Mouse (Mus musculus) stomach, postnatal 0 days (tissue): ENCODE results near the gene Wdr90. TPM values are rescaled to one million over a fixed set of nuclear protein-coding genes. Genes with fewer than 3 reads are reported as not detected.
A peak's percentile ranks its signal among the peaks of the same experiment; 100 is the strongest.

Source experiments
- ATAC-seq: fragments of 200-750 bp; cut with Nextera tagmentation; 2 replicates; pipeline ENCODE4 v1.8.0; 2017; ENCODE audit not compliant: low FRiP score, low TSS enrichment
- DNase-seq: peaks from one replicate; pipeline ENCODE4 v3.0.0-alpha.2; 2016; ENCODE audit warnings: low spot score
- H3K27ac ChIP-seq: fragments of 300-500 bp; sonication (generic); replicated peaks from 2 replicates; pipeline ENCODE4 v1.5.1; 2014; ENCODE audit warnings: mild to moderate bottlenecking, control low read depth
- H3K27me3 ChIP-seq: fragments of 300-500 bp; sonication (generic); 2 replicates; pipeline ENCODE4 v1.6.1; 2014; ENCODE audit warnings: low read length; ENCODE audit not compliant: control insufficient read depth, insufficient read depth
- H3K36me3 ChIP-seq: fragments of 300-500 bp; sonication (generic); 2 replicates; pipeline ENCODE4 v1.6.1; 2014; ENCODE audit warnings: low read length, mixed read lengths; ENCODE audit not compliant: control insufficient read depth, insufficient read depth
- H3K4me1 ChIP-seq: fragments of 300-500 bp; sonication (generic); replicated peaks from 2 replicates; pipeline ENCODE4 v1.6.1; 2014; ENCODE audit warnings: antibody characterized with exemption; ENCODE audit not compliant: control insufficient read depth, insufficient read depth
- H3K4me2 ChIP-seq: fragments of 300-500 bp; sonication (generic); replicated peaks from 2 replicates; pipeline ENCODE4 v1.6.1; 2014; ENCODE audit warnings: low read depth, mild to moderate bottlenecking, control low read depth, moderate library complexity
- H3K4me3 ChIP-seq: fragments of 300-500 bp; sonication (generic); 2 replicates; pipeline ENCODE4 v1.5.1; 2014; ENCODE audit warnings: low read depth, low read length, control low read depth
- H3K9ac ChIP-seq: fragments of 300-500 bp; sonication (generic); 2 replicates; pipeline ENCODE4 v1.6.1; 2014; ENCODE audit warnings: mild to moderate bottlenecking, low read length, control low read depth, mixed read lengths
- H3K9me3 ChIP-seq: fragments of 300-500 bp; sonication (generic); 2 replicates; pipeline ENCODE4 v1.6.1; 2016; ENCODE audit warnings: low read length; ENCODE audit not compliant: control insufficient read depth
- CTCF ChIP-seq: IDR thresholded peaks from 2 replicates; pipeline ENCODE4 v1.5.1; 2016; ENCODE audit warnings: antibody characterized with exemption, low read depth, mild to moderate bottlenecking, moderate library complexity
- EP300 ChIP-seq: optimal IDR thresholded peaks from 2 replicates; pipeline ENCODE3; 2016; ENCODE audit warnings: antibody characterized with exemption
- WGBS: fragments of 180-500 bp; shearing (Covaris S2); extraction: QIAGEN DNeasy Blood & Tissue Kit; methylation state at CpG from one replicate; pipeline ENCODE4 v1.1.7; 2014; 5-methylcytosine and 5-hydroxymethylcytosine counted together
- polyA plus RNA-seq: library from polyadenylated mRNA; unstranded; fragments of >200 nt; fragmentation: Nextera tagmentation; extraction: Ambion mirVana; gene quantifications from 2 replicates; pipeline ENCODE4 v1.2.1, GENCODE M21; 2015

The Wdr90 gene
- 4.1 and 4.2 TPM in 2 replicates for polyA plus RNA-seq

DNA sequence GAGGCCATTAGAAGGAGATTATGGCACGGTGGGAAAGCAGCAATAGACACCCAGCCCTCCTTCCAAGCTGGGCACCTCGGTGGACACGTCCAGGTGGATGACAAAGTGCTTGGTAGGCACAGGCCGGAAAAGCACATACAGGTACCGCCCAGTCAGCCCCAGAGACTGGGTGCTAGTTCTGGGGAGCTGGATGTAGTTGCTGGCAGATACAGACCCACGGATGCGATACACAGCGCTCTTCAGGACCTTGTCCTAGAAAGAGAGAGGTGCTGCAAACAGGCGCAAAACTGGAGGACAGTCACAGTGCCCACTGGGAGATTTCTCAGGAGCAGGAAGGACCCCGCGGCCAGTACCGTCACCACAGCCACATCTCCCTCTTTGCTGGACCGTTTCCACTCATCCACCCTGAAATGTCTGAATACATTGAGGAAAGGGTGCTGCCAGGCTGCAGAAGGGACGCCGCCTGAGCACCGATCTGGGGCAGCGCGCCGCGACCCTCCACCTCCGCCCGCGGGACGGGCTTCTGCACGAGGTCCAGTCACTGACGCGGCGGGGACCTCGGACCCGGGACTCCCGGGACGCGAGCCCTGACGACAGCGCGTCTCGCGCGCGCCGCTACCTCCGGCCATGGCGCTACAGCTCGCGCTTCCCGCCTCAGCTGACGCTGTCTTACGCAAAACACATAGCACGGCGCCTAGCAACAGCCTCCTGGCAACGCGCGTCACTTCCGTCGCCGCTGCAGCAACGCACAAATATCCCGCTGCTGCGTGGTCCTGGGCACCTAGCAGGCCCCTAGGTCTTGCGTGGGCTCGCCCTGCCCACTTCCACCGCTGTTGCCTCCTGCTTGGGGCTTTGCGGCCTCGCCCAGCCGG lies at the start of gene Wdr90:
TSS of gene Wdr90 (minus strand) at position 670 of the 872 bp plus-strand sequence.
- H3K27ac ChIP-seq = peak within 1 kb of the TSS; percentile 77
- WGBS = 2% methylated on average over 61 of the region's 65 CpGs
- no peaks in the 10 kb centered on the region for H3K36me3 ChIP-seq
- peak; percentile 85 for ATAC-seq
- H3K27me3 ChIP-seq = no peaks in the 10 kb centered on the region
- DNase-seq = peak; percentile 91
- peak within 1 kb of the TSS; percentile 79 for H3K9ac ChIP-seq
- H3K4me1 ChIP-seq = peaks cover 7% of the 10 kb centered on the region
- H3K4me3 ChIP-seq = peak within 1 kb of the TSS; percentile 67
- TF ChIP-seq CTCF = peak; percentile 58
- no peak for TF ChIP-seq EP300
- H3K9me3 ChIP-seq = no peaks in the 10 kb centered on the region
- H3K4me2 ChIP-seq = peak within 1 kb of the TSS; percentile 91

DNA sequence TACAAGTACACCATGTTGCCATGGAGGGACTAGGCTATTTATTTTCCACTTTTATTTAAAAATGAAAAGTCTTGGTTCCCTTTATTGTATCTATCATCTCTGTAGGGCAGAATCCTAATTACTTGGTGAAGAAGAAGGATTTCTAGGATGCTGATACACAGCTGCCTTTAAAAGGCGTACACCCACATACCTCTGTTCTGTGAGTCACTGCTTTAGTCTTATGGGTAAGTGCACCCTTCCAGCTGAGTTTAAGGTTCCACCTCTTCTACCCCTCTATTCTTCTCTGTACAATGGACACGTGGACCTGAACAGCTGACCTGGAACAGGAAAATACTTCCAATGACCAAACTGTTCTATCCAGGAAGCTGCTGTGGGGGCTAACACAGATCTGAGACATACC lies 46.3 kb upstream of the Wdr90 start:
- no peaks in the 10 kb centered on the region for H3K4me1 ChIP-seq
- H3K9me3 ChIP-seq = no peaks in the 10 kb centered on the region
- no peak for TF ChIP-seq EP300
- TF ChIP-seq CTCF = no peak
- H3K4me3 ChIP-seq = no peak overlapping the region
- no peak overlapping the region for H3K27ac ChIP-seq
- H3K27me3 ChIP-seq = no peaks in the 10 kb centered on the region
- WGBS = 84% methylated on average over 2 of the region's 2 CpGs
- H3K36me3 ChIP-seq = no peaks in the 10 kb centered on the region
- no peak overlapping the region for H3K4me2 ChIP-seq
- no peak for ATAC-seq
- no peak for DNase-seq
- H3K9ac ChIP-seq = no peak overlapping the region

DNA sequence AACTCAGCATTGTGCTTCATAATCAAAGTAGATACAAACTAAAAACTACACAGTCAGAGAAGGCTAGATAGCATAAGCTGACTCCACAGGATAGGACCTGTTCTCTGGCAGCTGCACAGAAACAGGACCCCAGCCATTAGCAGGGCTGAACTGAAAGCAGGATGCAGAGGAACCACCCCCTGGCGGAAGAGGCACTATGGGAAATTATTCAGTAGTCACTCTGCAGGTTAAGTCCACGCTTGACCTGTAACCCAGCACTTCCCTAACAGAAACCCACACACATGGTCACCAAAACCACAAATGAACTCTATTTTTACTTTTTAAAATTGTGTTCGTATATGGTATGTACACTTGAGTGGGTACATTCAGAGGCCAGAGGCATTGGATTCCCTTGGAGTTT lies 41.8 kb upstream of the Wdr90 start:
- H3K9ac ChIP-seq = no peak overlapping the region
- no peak overlapping the region for H3K27ac ChIP-seq
- ATAC-seq = no peak
- H3K27me3 ChIP-seq = no peaks in the 10 kb centered on the region
- no peaks in the 10 kb centered on the region for H3K36me3 ChIP-seq
- no peaks in the 10 kb centered on the region for H3K4me1 ChIP-seq
- no peak overlapping the region for H3K4me3 ChIP-seq
- H3K4me2 ChIP-seq = no peak overlapping the region
- 90% methylated on average over 3 of the region's 3 CpGs for WGBS
- no peak for DNase-seq
- TF ChIP-seq CTCF (no peak), EP300 (no peak)
- no peaks in the 10 kb centered on the region for H3K9me3 ChIP-seq

- no peaks in the 10 kb centered on the region for H3K4me1 ChIP-seq
- no peak overlapping the region for H3K4me3 ChIP-seq
- 92% methylated on average over 1 of the region's 1 CpGs for WGBS
- H3K27ac ChIP-seq = no peak overlapping the region
- H3K27me3 ChIP-seq = no peaks in the 10 kb centered on the region
- no peak overlapping the region for H3K9ac ChIP-seq
- no peak overlapping the region for H3K4me2 ChIP-seq
- no peaks in the 10 kb centered on the region for H3K36me3 ChIP-seq
- DNase-seq = no peak
- no peak for TF ChIP-seq EP300
- TF ChIP-seq CTCF = 0 out of 2 replicates have a peak, but pooled peaks have one; percentile 10
- H3K9me3 ChIP-seq = no peaks in the 10 kb centered on the region
- no peak for ATAC-seq
Observed at GRCm38 (mm10) chr17:25900193-25900592, 38.9 kb upstream of the Wdr90 start.

DNA sequence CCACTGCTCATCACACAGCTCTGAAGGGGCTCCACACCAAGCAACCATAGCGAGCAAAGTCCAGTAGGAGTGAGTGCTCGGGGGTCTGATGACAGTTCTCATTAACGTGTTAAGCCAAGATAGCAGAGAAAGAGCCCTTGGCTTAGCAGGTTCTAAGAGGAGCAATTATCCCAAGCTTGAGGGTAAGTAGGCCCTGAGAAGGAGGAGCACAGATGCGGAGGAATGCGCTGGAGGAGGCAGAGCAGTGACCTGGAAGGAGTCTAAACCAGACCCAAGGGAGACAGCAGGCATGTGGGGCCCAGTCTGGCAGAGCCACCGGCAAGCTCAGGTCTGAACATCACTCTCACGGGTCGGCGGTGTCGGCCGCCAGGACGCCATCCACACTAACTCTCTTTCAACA lies 34.6 kb upstream of the Wdr90 start:
- Histone ChIP-seq H3K36me3 (no peaks in the 10 kb centered on the region), H3K9me3 (no peaks in the 10 kb centered on the region), H3K27ac (no peak overlapping the region), H3K4me3 (no peak overlapping the region), H3K27me3 (no peaks in the 10 kb centered on the region), H3K9ac (no peak overlapping the region), H3K4me1 (no peaks in the 10 kb centered on the region), H3K4me2 (no peak overlapping the region)
- TF ChIP-seq EP300 = no peak
- no peak for TF ChIP-seq CTCF
- no peak for ATAC-seq
- DNase-seq = no peak
- WGBS = 76% methylated on average over 12 of the region's 12 CpGs

DNA sequence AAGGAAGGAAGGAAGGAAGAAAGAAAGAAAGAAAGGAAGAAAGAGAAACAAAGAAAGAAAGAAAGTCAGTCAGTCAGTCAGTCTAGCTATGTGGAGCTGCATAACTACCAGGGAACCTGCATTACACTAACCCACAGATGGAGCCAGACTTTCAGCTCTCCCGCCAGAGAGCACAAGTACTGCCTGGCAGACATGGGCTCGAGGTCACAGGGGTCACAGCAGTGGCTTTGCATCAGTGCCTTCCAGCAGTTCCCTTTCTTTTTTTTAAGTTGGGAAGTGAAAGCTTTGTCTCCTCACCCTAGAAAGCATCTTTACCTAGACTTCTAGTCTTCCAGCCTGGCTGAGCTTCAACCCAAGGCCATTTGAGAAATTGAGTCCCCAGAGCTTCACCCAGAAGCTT lies 34.1 kb upstream of the Wdr90 start:
- 62% methylated on average over 2 of the region's 2 CpGs for WGBS
- H3K4me3 ChIP-seq = no peak overlapping the region
- ATAC-seq (no peak), DNase-seq (no peak)
- no peak overlapping the region for H3K9ac ChIP-seq
- H3K4me1 ChIP-seq = no peaks in the 10 kb centered on the region
- TF ChIP-seq CTCF = no peak
- TF ChIP-seq EP300 = no peak
- H3K9me3 ChIP-seq = no peaks in the 10 kb centered on the region
- no peak overlapping the region for H3K4me2 ChIP-seq
- H3K27me3 ChIP-seq = no peaks in the 10 kb centered on the region
- H3K36me3 ChIP-seq = no peaks in the 10 kb centered on the region
- no peak overlapping the region for H3K27ac ChIP-seq
